Mouse (Mus musculus): Measurements from ENCODE around the gene Gm5788.
"Not testable (repeated sequence)": the region's sequence is repeated elsewhere in the genome, so short reads cannot be mapped to it uniquely, and the experiment has no call there.

- TF ChIP-seq CTCF (IDR thresholded peaks at IDR 0.05; ENCODE audit: low read depth, low read length); POLR2A (IDR thresholded peaks at IDR 0.05; ENCODE audit: borderline replicate concordance, low read depth, low read length): not testable (repeated sequence)
Measured at GRCm38 (mm10) chr12:87494421-87494820, at the start of gene Gm5788.

All from bone marrow macrophage, adult 2 months (primary cell).